Mouse (Mus musculus): ENCODE results near the gene Hrg.

GRCm38 (mm10) chr16:22909290-22909689 lies 41.6 kb upstream of the Hrg start:
- no peak for TF ChIP-seq CTCF (IDR thresholded peaks at IDR 0.05; ENCODE audit: borderline replicate concordance, extremely low read depth, insufficient read depth, insufficient read length)
- TF ChIP-seq POLR2A (IDR thresholded peaks at IDR 0.05; ENCODE audit: borderline replicate concordance, extremely low read depth, insufficient read depth, insufficient read length, poor library complexity, severe bottlenecking): no peak
